Mouse (Mus musculus) heart, adult 2 months (tissue): Measurements from ENCODE around the gene Cyb5r4.

ENCODE experiments used
- CTCF ChIP-seq: fragments of 200-600 bp; IDR thresholded peaks from 2 replicates; pipeline ENCODE4 v1.8.1; 2022; ENCODE audit warnings: antibody characterized with exemption, mild to moderate bottlenecking, moderate library complexity
- EP300 ChIP-seq: fragments of 200-500 bp; IDR thresholded peaks from 2 replicates; pipeline ENCODE4 v1.6.1; 2011; ENCODE audit warnings: low read depth, low read length, control low read depth; ENCODE audit not compliant: insufficient read depth
- POLR2A ChIP-seq: fragments of 200-500 bp; IDR thresholded peaks from 2 replicates; pipeline ENCODE4 v1.6.1; 2011; ENCODE audit warnings: mild to moderate bottlenecking, low read depth, low read length, control low read depth; ENCODE audit not compliant: insufficient read depth

- TF ChIP-seq CTCF (no peak), EP300 (no peak), POLR2A (no peak)
These were observed 13.3 kb upstream of the Cyb5r4 start for GRCm38 (mm10) chr9:87008507-87008906.
